Mouse (Mus musculus): ENCODE data around the gene Slc25a48. TPM values are rescaled to one million over a fixed set of nuclear protein-coding genes. Genes with fewer than 3 reads are reported as not detected.

Gene Slc25a48
- polyA plus RNA-seq, 1 experiment: 0.02 TPM

- H3K4me1 ChIP-seq (ENCODE audit: control insufficient read depth): no peaks in the 10 kb centered on the region
- H3K27me3 ChIP-seq (ENCODE audit: control insufficient read depth): no peaks in the 10 kb centered on the region
- no peak for TF ChIP-seq TAL1 (IDR thresholded peaks at IDR 0.05; ENCODE audit: low read length)
- TF ChIP-seq GATA1 (IDR thresholded peaks at IDR 0.05; ENCODE audit: low read length): no peak
- H3K36me3 ChIP-seq (ENCODE audit: control insufficient read depth): no peaks in the 10 kb centered on the region; the same call in 1 of the 2 replicates
- no peaks in the 10 kb centered on the region for H3K9me3 ChIP-seq (ENCODE audit: control insufficient read depth, low read length)
- no peak overlapping the region for H3K4me3 ChIP-seq (replicated peaks)
These were observed 29.6 kb downstream of the Slc25a48 start for GRCm38 (mm10) chr13:56467786-56468185.

- Histone ChIP-seq H3K36me3 (ENCODE audit: control insufficient read depth) (no peaks in the 10 kb centered on the region; the same call in 1 of the 2 replicates), H3K9me3 (ENCODE audit: control insufficient read depth, low read length) (no peaks in the 10 kb centered on the region), H3K4me3 (replicated peaks) (no peak overlapping the region), H3K4me1 (ENCODE audit: control insufficient read depth) (no peaks in the 10 kb centered on the region), H3K27me3 (ENCODE audit: control insufficient read depth) (no peaks in the 10 kb centered on the region)
- TF ChIP-seq GATA1 (IDR thresholded peaks at IDR 0.05; ENCODE audit: low read length) (no peak), TAL1 (IDR thresholded peaks at IDR 0.05; ENCODE audit: low read length) (no peak)
These were observed 30.4 kb downstream of the Slc25a48 start for GRCm38 (mm10) chr13:56468536-56468935.

- TF ChIP-seq TAL1 (IDR thresholded peaks at IDR 0.05; ENCODE audit: low read length): no peak
- no peaks in the 10 kb centered on the region for H3K27me3 ChIP-seq (ENCODE audit: control insufficient read depth)
- no peaks in the 10 kb centered on the region for H3K9me3 ChIP-seq (ENCODE audit: control insufficient read depth, low read length)
- H3K36me3 ChIP-seq (ENCODE audit: control insufficient read depth): no peaks in the 10 kb centered on the region; the same call in 1 of the 2 replicates
- no peak overlapping the region for H3K4me3 ChIP-seq (replicated peaks)
- H3K4me1 ChIP-seq (ENCODE audit: control insufficient read depth): no peaks in the 10 kb centered on the region
These were observed 33.1 kb downstream of the Slc25a48 start for GRCm38 (mm10) chr13:56471211-56471610.

- Histone ChIP-seq H3K9me3 (ENCODE audit: control insufficient read depth, low read length) (no peaks in the 10 kb centered on the region), H3K36me3 (ENCODE audit: control insufficient read depth) (no peaks in the 10 kb centered on the region; the same call in 1 of the 2 replicates), H3K27me3 (ENCODE audit: control insufficient read depth) (no peaks in the 10 kb centered on the region), H3K4me3 (replicated peaks) (no peak overlapping the region), H3K4me1 (ENCODE audit: control insufficient read depth) (no peaks in the 10 kb centered on the region)
- TF ChIP-seq GATA1 (IDR thresholded peaks at IDR 0.05; ENCODE audit: low read length): no peak
- no peak for TF ChIP-seq TAL1 (IDR thresholded peaks at IDR 0.05; ENCODE audit: low read length)
These were observed 33.8 kb downstream of the Slc25a48 start for GRCm38 (mm10) chr13:56471951-56472350.

- Histone ChIP-seq H3K4me3 (replicated peaks) (no peak overlapping the region), H3K4me1 (ENCODE audit: control insufficient read depth) (no peaks in the 10 kb centered on the region), H3K9me3 (ENCODE audit: control insufficient read depth, low read length) (no peaks in the 10 kb centered on the region), H3K36me3 (ENCODE audit: control insufficient read depth) (no peaks in the 10 kb centered on the region; the same call in 1 of the 2 replicates), H3K27me3 (ENCODE audit: control insufficient read depth) (no peaks in the 10 kb centered on the region)
- TF ChIP-seq GATA1 (IDR thresholded peaks at IDR 0.05; ENCODE audit: low read length): no peak
- no peak for TF ChIP-seq TAL1 (IDR thresholded peaks at IDR 0.05; ENCODE audit: low read length)
These were observed 34.5 kb downstream of the Slc25a48 start for GRCm38 (mm10) chr13:56472661-56473060.

- no peak overlapping the region for H3K4me3 ChIP-seq (replicated peaks)
These were observed 37.2 kb downstream of the Slc25a48 start for GRCm38 (mm10) chr13:56475363-56475762.

GRCm38 (mm10) chr13:56476790-56477189, 38.6 kb downstream of the Slc25a48 start:
- Histone ChIP-seq H3K36me3 (ENCODE audit: control insufficient read depth) (no peaks in the 10 kb centered on the region), H3K4me1 (ENCODE audit: control insufficient read depth) (no peaks in the 10 kb centered on the region), H3K27me3 (ENCODE audit: control insufficient read depth) (no peaks in the 10 kb centered on the region), H3K9me3 (ENCODE audit: control insufficient read depth, low read length) (no peaks in the 10 kb centered on the region), H3K4me3 (replicated peaks) (no peak overlapping the region)
- TF ChIP-seq GATA1 (IDR thresholded peaks at IDR 0.05; ENCODE audit: low read length) (no peak), TAL1 (IDR thresholded peaks at IDR 0.05; ENCODE audit: low read length) (no peak)

More at GRCm38 (mm10) chr13:56475363-56475762, 37.2 kb downstream of the Slc25a48 start:
- H3K36me3 ChIP-seq (ENCODE audit: control insufficient read depth): no peaks in the 10 kb centered on the region; the same call in 1 of the 2 replicates
- TF ChIP-seq GATA1 (IDR thresholded peaks at IDR 0.05; ENCODE audit: low read length) (no peak), TAL1 (IDR thresholded peaks at IDR 0.05; ENCODE audit: low read length) (no peak)
- H3K9me3 ChIP-seq (ENCODE audit: control insufficient read depth, low read length): no peaks in the 10 kb centered on the region
- no peaks in the 10 kb centered on the region for H3K27me3 ChIP-seq (ENCODE audit: control insufficient read depth)
- no peaks in the 10 kb centered on the region for H3K4me1 ChIP-seq (ENCODE audit: control insufficient read depth)

- Histone ChIP-seq H3K4me3 (replicated peaks) (no peak overlapping the region), H3K27me3 (ENCODE audit: control insufficient read depth) (no peaks in the 10 kb centered on the region), H3K36me3 (ENCODE audit: control insufficient read depth) (no peaks in the 10 kb centered on the region), H3K4me1 (ENCODE audit: control insufficient read depth) (no peaks in the 10 kb centered on the region), H3K9me3 (ENCODE audit: control insufficient read depth, low read length) (no peaks in the 10 kb centered on the region)
- TF ChIP-seq GATA1 (IDR thresholded peaks at IDR 0.05; ENCODE audit: low read length) (no peak), TAL1 (IDR thresholded peaks at IDR 0.05; ENCODE audit: low read length) (no peak)
These were observed 39.1 kb downstream of the Slc25a48 start for GRCm38 (mm10) chr13:56477271-56477670.

GRCm38 (mm10) chr13:56478027-56478426, 39.9 kb downstream of the Slc25a48 start:
- H3K27me3 ChIP-seq (ENCODE audit: control insufficient read depth): no peaks in the 10 kb centered on the region
- H3K36me3 ChIP-seq (ENCODE audit: control insufficient read depth): no peaks in the 10 kb centered on the region
- TF ChIP-seq TAL1 (IDR thresholded peaks at IDR 0.05; ENCODE audit: low read length) (no peak), GATA1 (IDR thresholded peaks at IDR 0.05; ENCODE audit: low read length) (no peak)
- no peaks in the 10 kb centered on the region for H3K4me1 ChIP-seq (ENCODE audit: control insufficient read depth)
- no peak overlapping the region for H3K4me3 ChIP-seq (replicated peaks)
- no peaks in the 10 kb centered on the region for H3K9me3 ChIP-seq (ENCODE audit: control insufficient read depth, low read length)

- Histone ChIP-seq H3K4me1 (ENCODE audit: control insufficient read depth) (no peaks in the 10 kb centered on the region), H3K9me3 (ENCODE audit: control insufficient read depth, low read length) (no peaks in the 10 kb centered on the region), H3K4me3 (replicated peaks) (no peak within 1 kb of the TSS), H3K36me3 (ENCODE audit: control insufficient read depth) (no peaks in the 10 kb centered on the region), H3K27me3 (ENCODE audit: control insufficient read depth) (no peaks in the 10 kb centered on the region)
- TF ChIP-seq TAL1 (IDR thresholded peaks at IDR 0.05; ENCODE audit: low read length) (no peak), GATA1 (IDR thresholded peaks at IDR 0.05; ENCODE audit: low read length) (no peak)
These were observed 44.0 kb downstream of the Slc25a48 start, which contains the start of gene Il9 for GRCm38 (mm10) chr13:56482146-56482545. TSS of gene Il9 (minus strand) at chr13:56482246.
